Mouse (Mus musculus) heart, embryonic 16.5 days (tissue): ENCODE results near the gene Trmt2a. TPM values are rescaled to one million over a fixed set of nuclear protein-coding genes. Genes with fewer than 3 reads are reported as not detected.

Experiments
- ATAC-seq: fragments of 200-750 bp; cut with Nextera tagmentation; replicated peaks from 2 replicates; pipeline ENCODE4 v1.8.0; 2017; ENCODE audit warnings: moderate number of reproducible peaks; ENCODE audit not compliant: insufficient read depth, low FRiP score; ENCODE audit errors: extremely low read depth
- H3K27ac ChIP-seq: fragments of 300-500 bp; sonication (generic); 2 replicates; pipeline ENCODE4 v1.5.1; 2014; ENCODE audit warnings: mild to moderate bottlenecking, low read length, control low read depth, moderate library complexity
- H3K27me3 ChIP-seq: fragments of 300-500 bp; sonication (generic); 2 replicates; pipeline ENCODE4 v1.6.1; 2014; ENCODE audit warnings: low read length, mixed read lengths; ENCODE audit not compliant: control insufficient read depth, insufficient read depth
- H3K36me3 ChIP-seq: fragments of 300-500 bp; sonication (generic); 2 replicates; pipeline ENCODE4 v1.6.1; 2014; ENCODE audit not compliant: control insufficient read depth, insufficient read depth
- H3K4me1 ChIP-seq: fragments of 300-500 bp; sonication (generic); 2 replicates; pipeline ENCODE4 v1.6.1; 2014; ENCODE audit warnings: low read length, mixed read lengths; ENCODE audit not compliant: control insufficient read depth, insufficient read depth
- H3K4me2 ChIP-seq: fragments of 300-500 bp; sonication (generic); 2 replicates; pipeline ENCODE4 v1.6.1; 2014; ENCODE audit warnings: low read depth, mild to moderate bottlenecking, control low read depth, low read length
- H3K4me3 ChIP-seq: fragments of 300-500 bp; sonication (generic); 2 replicates; pipeline ENCODE4 v1.5.1; 2014; ENCODE audit warnings: mild to moderate bottlenecking, control low read depth, low read length
- H3K9ac ChIP-seq: fragments of 300-500 bp; sonication (generic); 2 replicates; pipeline ENCODE4 v1.6.1; 2014; ENCODE audit warnings: low read length, control low read depth
- H3K9me3 ChIP-seq: fragments of 300-500 bp; sonication (generic); replicated peaks from 2 replicates; pipeline ENCODE4 v1.6.1; 2016; ENCODE audit warnings: low read length; ENCODE audit not compliant: control insufficient read depth
- WGBS: fragments of 180-500 bp; shearing (Covaris S2); extraction: QIAGEN DNeasy Blood & Tissue Kit; methylation state at CpG from one replicate; pipeline ENCODE4 v1.1.7; 2014; 5-methylcytosine and 5-hydroxymethylcytosine counted together
- polyA plus RNA-seq: library from polyadenylated mRNA; unstranded; fragments of >200 nt; fragmentation: Nextera tagmentation; extraction: Ambion mirVana; gene quantifications from 2 replicates; pipeline ENCODE4 v1.2.1, GENCODE M21; 2015

Trmt2a gene
- polyA plus RNA-seq, 1 experiment from 2014 or later, result 65.9 TPM

DNA sequence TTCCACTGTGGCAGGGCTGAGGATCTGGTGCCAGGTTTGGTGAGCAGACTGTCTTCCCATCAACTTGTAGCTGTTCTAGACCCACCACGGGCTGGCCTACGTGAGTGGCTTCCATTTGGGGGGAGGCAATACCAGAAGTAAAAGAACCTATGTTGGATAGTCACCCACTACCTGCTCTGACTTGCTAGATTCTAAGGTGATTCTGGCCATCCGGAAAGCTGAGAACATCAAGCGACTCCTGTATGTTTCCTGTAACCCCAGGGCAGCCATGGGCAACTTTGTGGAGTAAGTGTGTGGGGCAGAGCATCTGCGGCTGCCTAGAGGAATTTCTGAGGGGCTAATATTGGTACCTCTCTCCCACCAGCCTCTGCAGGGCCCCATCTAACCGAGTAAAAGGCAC, 4.3 kb downstream of the Trmt2a start:
- WGBS, result 77% methylated on average over 6 of the region's 6 CpGs
- ATAC-seq, result no peak
- peaks cover 54% of the 10 kb centered on the region for H3K36me3 ChIP-seq

DNA sequence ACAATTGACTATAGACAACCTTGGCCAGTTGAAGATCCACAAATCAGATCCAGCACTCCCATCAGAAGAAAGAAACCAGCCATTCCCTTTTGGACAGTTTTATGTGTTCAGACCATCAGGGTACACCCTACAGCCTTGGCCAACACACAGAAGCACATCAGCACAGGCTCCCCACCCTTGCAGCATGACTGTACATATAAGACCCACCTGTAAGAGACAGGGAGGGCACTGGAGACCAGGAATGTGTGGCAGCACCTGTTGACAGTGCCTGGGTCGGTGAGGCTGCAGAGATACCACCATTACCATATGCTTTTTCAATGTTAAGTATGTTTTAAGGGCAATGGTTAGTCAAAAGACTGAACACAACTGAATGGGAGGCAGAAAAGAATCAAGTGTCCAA, 5.4 kb downstream of the Trmt2a start:
- H3K36me3 ChIP-seq, result peaks cover 64% of the 10 kb centered on the region
- H3K9ac ChIP-seq, result no peak overlapping the region
- ATAC-seq, result no peak
- no peaks in the 10 kb centered on the region for H3K27me3 ChIP-seq
- no peak overlapping the region for H3K27ac ChIP-seq
- H3K4me3 ChIP-seq, result no peak overlapping the region
- H3K4me2 ChIP-seq, result no peak overlapping the region
- WGBS, result 80% methylated on average over 1 of the region's 1 CpGs
- peaks cover 17% of the 10 kb centered on the region for H3K4me1 ChIP-seq
- H3K9me3 ChIP-seq, result no peaks in the 10 kb centered on the region

More for the DNA sequence above, 4.3 kb downstream of the Trmt2a start:
- no peak overlapping the region for H3K4me2 ChIP-seq
- no peak overlapping the region for H3K27ac ChIP-seq
- H3K27me3 ChIP-seq, result no peaks in the 10 kb centered on the region
- H3K9ac ChIP-seq, result no peak overlapping the region
- H3K9me3 ChIP-seq, result no peaks in the 10 kb centered on the region
- H3K4me3 ChIP-seq, result no peak overlapping the region
- H3K4me1 ChIP-seq, result peaks cover 17% of the 10 kb centered on the region

DNA sequence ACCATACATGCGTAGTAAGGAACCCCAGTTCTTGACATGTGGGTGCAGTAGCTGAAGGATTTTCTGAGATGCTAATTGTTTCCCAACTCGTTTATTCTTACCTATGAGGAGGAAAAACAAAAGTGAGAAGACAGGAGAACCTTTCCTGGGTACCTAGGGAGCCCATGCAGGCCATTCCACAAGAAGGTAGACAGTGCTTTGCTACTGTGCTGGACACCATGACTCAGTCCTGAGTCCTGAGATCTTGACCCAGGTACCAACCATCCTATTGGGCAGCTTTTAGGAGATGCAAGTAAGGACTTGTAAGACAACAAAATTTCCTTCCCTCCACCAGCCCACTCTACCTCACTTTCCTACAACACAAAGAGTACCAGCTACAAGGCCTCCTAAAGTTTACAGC, 9.7 kb downstream of the Trmt2a start, which contains the start of gene Gm49776:
Gm49776 (minus strand) TSS at position 101 of the 400 bp plus-strand sequence.
- no peaks in the 10 kb centered on the region for H3K27me3 ChIP-seq
- no peaks in the 10 kb centered on the region for H3K4me1 ChIP-seq
- no peaks in the 10 kb centered on the region for H3K9me3 ChIP-seq
- no peak within 1 kb of the TSS for H3K4me2 ChIP-seq
- H3K9ac ChIP-seq, result no peak within 1 kb of the TSS
- 88% methylated on average over 2 of the region's 2 CpGs for WGBS
- ATAC-seq, result no peak
- no peak within 1 kb of the TSS for H3K4me3 ChIP-seq
- H3K27ac ChIP-seq, result no peak within 1 kb of the TSS
- H3K36me3 ChIP-seq, result peaks cover 81% of the 10 kb centered on the region

GRCm38 (mm10) chr16:18265024-18265423, 16.5 kb downstream of the Trmt2a start:
- Histone ChIP-seq H3K4me3 (no peak overlapping the region), H3K36me3 (peaks cover 60% of the 10 kb centered on the region), H3K9me3 (no peaks in the 10 kb centered on the region), H3K27ac (no peak overlapping the region), H3K27me3 (no peaks in the 10 kb centered on the region), H3K9ac (no peak overlapping the region), H3K4me1 (no peaks in the 10 kb centered on the region), H3K4me2 (no peak overlapping the region)
- ATAC-seq, result no peak
- 81% methylated on average over 2 of the region's 2 CpGs for WGBS

DNA sequence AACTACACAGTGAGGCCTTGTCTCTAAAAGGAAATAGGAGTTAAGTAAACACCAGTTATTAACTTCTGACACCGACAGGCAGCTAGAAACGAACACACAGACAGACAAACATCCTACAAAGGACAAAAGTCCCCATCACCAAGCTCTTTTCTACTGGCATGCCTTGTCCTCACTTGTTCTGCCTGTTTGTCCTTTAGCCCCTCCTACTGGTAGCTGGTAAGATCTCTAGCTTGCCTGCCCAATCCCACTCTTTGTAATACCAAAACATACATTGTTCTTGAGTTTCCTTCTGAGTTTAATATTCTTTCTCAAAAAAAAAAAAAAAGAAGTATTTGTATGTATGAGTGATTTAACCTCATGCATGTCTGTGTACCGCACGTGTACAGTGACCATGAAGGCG, 19.7 kb downstream of the Trmt2a start:
- H3K4me3 ChIP-seq, result no peak overlapping the region

GRCm38 (mm10) chr16:18275166-18275565, 26.7 kb downstream of the Trmt2a start:
- no peak overlapping the region for H3K9ac ChIP-seq
- H3K36me3 ChIP-seq, result peaks cover 71% of the 10 kb centered on the region
- ATAC-seq, result no peak
- H3K4me3 ChIP-seq, result no peak overlapping the region
- no peaks in the 10 kb centered on the region for H3K4me1 ChIP-seq
- 77% methylated on average over 2 of the region's 2 CpGs for WGBS
- H3K9me3 ChIP-seq, result no peaks in the 10 kb centered on the region
- H3K27ac ChIP-seq, result no peak overlapping the region
- H3K27me3 ChIP-seq, result no peaks in the 10 kb centered on the region
- H3K4me2 ChIP-seq, result no peak overlapping the region

More for the DNA sequence above, 19.7 kb downstream of the Trmt2a start:
- H3K27ac ChIP-seq, result no peak overlapping the region
- H3K9me3 ChIP-seq, result no peaks in the 10 kb centered on the region
- no peak for ATAC-seq
- H3K9ac ChIP-seq, result no peak overlapping the region
- H3K27me3 ChIP-seq, result no peaks in the 10 kb centered on the region
- H3K36me3 ChIP-seq, result peaks cover 58% of the 10 kb centered on the region
- H3K4me1 ChIP-seq, result no peaks in the 10 kb centered on the region
- no peak overlapping the region for H3K4me2 ChIP-seq
- 94% methylated on average over 5 of the region's 5 CpGs for WGBS

- Histone ChIP-seq H3K9me3 (no peaks in the 10 kb centered on the region), H3K4me1 (peaks cover 21% of the 10 kb centered on the region), H3K9ac (peak overlapping the region; percentile 96), H3K36me3 (peaks cover 18% of the 10 kb centered on the region), H3K4me3 (peak overlapping the region; percentile 94), H3K27ac (peak overlapping the region; percentile 91), H3K4me2 (peak overlapping the region; percentile 85), H3K27me3 (no peaks in the 10 kb centered on the region)
- ATAC-seq, result no peak
- 0% methylated on average over 4 of the region's 4 CpGs for WGBS
These were observed 39.7 kb downstream of the Trmt2a start for GRCm38 (mm10) chr16:18288166-18288565.

DNA sequence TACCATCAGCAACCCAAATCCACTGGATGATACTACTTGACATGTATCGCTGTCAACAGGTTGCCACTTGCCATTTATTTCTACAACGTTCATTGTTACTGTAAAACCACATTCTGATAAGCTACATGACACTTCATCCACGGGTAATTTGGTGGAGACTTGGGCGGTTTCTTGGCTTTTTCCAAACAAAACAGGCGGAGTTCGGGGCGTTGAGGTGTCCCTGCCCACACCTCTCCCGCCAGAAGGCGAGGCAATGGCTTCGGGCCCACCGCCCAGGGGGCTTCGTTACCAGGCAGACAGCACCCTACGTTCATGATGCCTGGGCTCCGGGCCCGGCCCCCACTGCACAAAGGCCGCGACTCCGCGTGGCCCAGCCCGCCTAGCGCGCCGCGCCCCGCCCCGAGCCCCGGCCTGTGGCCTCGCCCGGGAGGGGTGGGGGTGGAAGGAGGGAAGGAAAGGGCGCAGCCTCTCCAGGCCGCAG, 40.1 kb downstream of the Trmt2a start:
- peak overlapping the region; percentile 96 for H3K9ac ChIP-seq
- H3K27me3 ChIP-seq, result no peaks in the 10 kb centered on the region
- peak overlapping the region; percentile 85 for H3K4me2 ChIP-seq
- under 1% methylated on average over 31 of the region's 31 CpGs for WGBS
- peaks cover 21% of the 10 kb centered on the region for H3K4me1 ChIP-seq
- no peaks in the 10 kb centered on the region for H3K9me3 ChIP-seq
- H3K27ac ChIP-seq, result peak overlapping the region; percentile 91
- peak overlapping the region; percentile 94 for H3K4me3 ChIP-seq
- peaks cover 13% of the 10 kb centered on the region for H3K36me3 ChIP-seq
- peak; percentile 89 for ATAC-seq

- peak; percentile 99 for ATAC-seq
- Histone ChIP-seq H3K9ac (peak within 1 kb of the TSS; percentile 96), H3K4me2 (peak within 1 kb of the TSS; percentile 85), H3K4me3 (peak within 1 kb of the TSS; percentile 94), H3K27me3 (no peaks in the 10 kb centered on the region), H3K27ac (peak within 1 kb of the TSS; percentile 91), H3K9me3 (no peaks in the 10 kb centered on the region), H3K36me3 (peaks cover 8% of the 10 kb centered on the region), H3K4me1 (peaks cover 21% of the 10 kb centered on the region)
- under 1% methylated on average over 62 of the region's 71 CpGs for WGBS
These were observed 40.6 kb downstream of the Trmt2a start, which contains the start of gene Dgcr8 for GRCm38 (mm10) chr16:18289067-18289588. Gene Dgcr8, minus strand, starts transcription at chr16:18289246.
